Mouse (Mus musculus) hindbrain, embryonic 14.5 days (tissue): ENCODE data around the gene Rhot1. TPM values are rescaled to one million over a fixed set of nuclear protein-coding genes. Genes with fewer than 3 reads are reported as not detected.

Source experiments
- ATAC-seq: fragments of 200-750 bp; cut with Nextera tagmentation; 2 replicates; pipeline ENCODE4 v1.8.0; 2017; ENCODE audit warnings: moderate number of reproducible peaks, mild to moderate bottlenecking, moderate TSS enrichment, moderate library complexity; ENCODE audit not compliant: low FRiP score
- DNase-seq: peaks from one replicate; pipeline ENCODE4 v3.0.0-alpha.2; 2015; ENCODE audit warnings: low spot score
- H3K27ac ChIP-seq: fragments of 300-500 bp; sonication (generic); 2 replicates; pipeline ENCODE4 v1.5.1; 2014; ENCODE audit warnings: mild to moderate bottlenecking, moderate library complexity
- H3K27me3 ChIP-seq: fragments of 300-500 bp; sonication (generic); 2 replicates; pipeline ENCODE4 v1.6.1; 2014; ENCODE audit warnings: mild to moderate bottlenecking, low read length, mixed read lengths; ENCODE audit not compliant: control insufficient read depth, insufficient read depth
- H3K36me3 ChIP-seq: fragments of 300-500 bp; sonication (generic); replicated peaks from 2 replicates; pipeline ENCODE4 v1.6.1; 2014; ENCODE audit not compliant: control insufficient read depth, insufficient read depth
- H3K4me1 ChIP-seq: fragments of 300-500 bp; sonication (generic); replicated peaks from 2 replicates; pipeline ENCODE4 v1.6.1; 2014; ENCODE audit warnings: antibody characterized with exemption, low read length, mixed read lengths; ENCODE audit not compliant: control insufficient read depth, insufficient read depth
- H3K4me2 ChIP-seq: fragments of 300-500 bp; sonication (generic); replicated peaks from 2 replicates; pipeline ENCODE4 v1.6.1; 2014; ENCODE audit warnings: mild to moderate bottlenecking, moderate library complexity
- H3K4me3 ChIP-seq: fragments of 300-500 bp; sonication (generic); replicated peaks from 2 replicates; pipeline ENCODE4 v1.5.1; 2014; ENCODE audit warnings: mild to moderate bottlenecking, low read length
- H3K9ac ChIP-seq: fragments of 300-500 bp; sonication (generic); 2 replicates; pipeline ENCODE4 v1.6.1; 2014
- H3K9me3 ChIP-seq: fragments of 300-500 bp; sonication (generic); 2 replicates; pipeline ENCODE4 v1.6.1; 2016; ENCODE audit warnings: low read length; ENCODE audit not compliant: control insufficient read depth
- WGBS: fragments of 180-500 bp; shearing (Covaris S2); extraction: QIAGEN DNeasy Blood & Tissue Kit; methylation state at CpG from one replicate; pipeline ENCODE4 v1.1.7; 2014; 5-methylcytosine and 5-hydroxymethylcytosine counted together
- polyA plus RNA-seq: library from polyadenylated mRNA; unstranded; fragments of >200 nt; fragmentation: Nextera tagmentation; extraction: Ambion mirVana; gene quantifications from 2 replicates; pipeline ENCODE4 v1.2.1, GENCODE M21; 2014

Gene Rhot1
- polyA plus RNA-seq, 1 experiment from 2014 or later = 79.0 TPM

GRCm38 (mm10) chr11:80271096-80271495 lies 62.3 kb downstream of the Rhot1 start:
- H3K4me3 ChIP-seq = no peak overlapping the region
- WGBS = 88% methylated on average over 5 of the region's 5 CpGs
- H3K4me1 ChIP-seq = no peaks in the 10 kb centered on the region
- H3K36me3 ChIP-seq = peaks cover 25% of the 10 kb centered on the region
- no peak overlapping the region for H3K4me2 ChIP-seq
- H3K27me3 ChIP-seq = no peaks in the 10 kb centered on the region
- H3K27ac ChIP-seq = no peak overlapping the region
- H3K9ac ChIP-seq = no peak overlapping the region
- ATAC-seq (no peak), DNase-seq (no peak)
- no peaks in the 10 kb centered on the region for H3K9me3 ChIP-seq

DNA sequence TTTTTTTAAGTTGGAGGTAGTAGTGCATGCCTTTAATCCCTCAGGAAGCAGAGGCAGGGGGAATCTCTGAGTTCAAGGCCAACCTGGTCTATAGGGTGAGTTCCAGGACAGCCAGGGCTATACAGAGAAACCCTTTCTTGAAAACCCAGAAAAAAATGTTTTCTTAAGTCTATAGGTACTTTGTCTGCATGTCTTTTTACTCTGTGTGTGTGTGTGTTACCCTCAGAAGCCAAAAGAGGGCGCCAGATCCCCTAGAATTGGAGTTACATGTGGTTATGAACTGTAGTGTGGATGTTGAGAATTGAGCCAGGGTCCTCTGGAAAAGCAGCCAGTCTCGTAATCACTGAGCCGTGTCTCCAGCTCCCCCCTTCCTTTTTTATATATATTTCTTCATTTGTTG lies 66.2 kb downstream of the Rhot1 start:
- ATAC-seq = no peak
- H3K4me2 ChIP-seq = no peak overlapping the region
- H3K27ac ChIP-seq = no peak overlapping the region
- 67% methylated on average over 3 of the region's 3 CpGs for WGBS
- H3K9me3 ChIP-seq = no peaks in the 10 kb centered on the region
- H3K36me3 ChIP-seq = no peaks in the 10 kb centered on the region
- DNase-seq = no peak
- no peaks in the 10 kb centered on the region for H3K27me3 ChIP-seq
- H3K9ac ChIP-seq = no peak overlapping the region
- no peaks in the 10 kb centered on the region for H3K4me1 ChIP-seq
- no peak overlapping the region for H3K4me3 ChIP-seq

DNA sequence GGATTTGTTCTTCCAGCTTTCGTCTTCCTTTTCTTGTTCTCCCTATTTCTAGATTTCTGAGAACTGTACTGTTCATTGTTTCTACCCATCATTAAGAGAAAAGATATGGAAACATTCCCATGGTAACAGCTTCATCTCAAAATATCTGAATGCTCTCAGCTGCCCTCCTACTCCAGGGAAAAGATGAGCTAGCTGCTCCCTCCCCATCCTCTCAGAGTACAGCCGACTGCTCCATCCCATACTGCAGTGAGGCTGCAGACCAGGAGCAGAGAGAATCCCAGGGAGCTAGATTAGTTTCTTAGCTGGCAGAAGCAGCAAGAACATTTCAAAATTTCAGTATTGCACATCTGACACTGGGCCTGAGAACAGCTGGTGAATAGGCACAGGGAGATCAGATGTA lies 69.2 kb downstream of the Rhot1 start:
- no peaks in the 10 kb centered on the region for H3K4me1 ChIP-seq
- H3K4me2 ChIP-seq = no peak overlapping the region
- H3K9me3 ChIP-seq = no peaks in the 10 kb centered on the region
- 73% methylated on average over 2 of the region's 2 CpGs for WGBS
- no peak overlapping the region for H3K27ac ChIP-seq
- DNase-seq = no peak
- no peak overlapping the region for H3K4me3 ChIP-seq
- ATAC-seq = no peak
- no peaks in the 10 kb centered on the region for H3K36me3 ChIP-seq
- H3K27me3 ChIP-seq = no peaks in the 10 kb centered on the region
- H3K9ac ChIP-seq = no peak overlapping the region

GRCm38 (mm10) chr11:80283786-80284185 lies 75.0 kb downstream of the Rhot1 start:
- Histone ChIP-seq H3K9ac (no peak overlapping the region), H3K9me3 (no peaks in the 10 kb centered on the region), H3K4me2 (no peak overlapping the region), H3K36me3 (no peaks in the 10 kb centered on the region), H3K4me3 (no peak overlapping the region), H3K27me3 (no peaks in the 10 kb centered on the region), H3K27ac (no peak overlapping the region), H3K4me1 (no peaks in the 10 kb centered on the region)
- ATAC-seq (no peak), DNase-seq (no peak)
- WGBS = 67% methylated on average over 3 of the region's 3 CpGs

GRCm38 (mm10) chr11:80284641-80285040 lies 75.8 kb downstream of the Rhot1 start:
- H3K36me3 ChIP-seq = no peaks in the 10 kb centered on the region
- H3K4me1 ChIP-seq = peaks cover 5% of the 10 kb centered on the region
- H3K9me3 ChIP-seq = no peaks in the 10 kb centered on the region
- H3K9ac ChIP-seq = no peak overlapping the region
- H3K4me2 ChIP-seq = no peak overlapping the region
- no peak for DNase-seq
- H3K4me3 ChIP-seq = no peak overlapping the region
- WGBS = 48% methylated on average over 6 of the region's 6 CpGs
- no peak overlapping the region for H3K27ac ChIP-seq
- no peaks in the 10 kb centered on the region for H3K27me3 ChIP-seq
- ATAC-seq = no peak

DNA sequence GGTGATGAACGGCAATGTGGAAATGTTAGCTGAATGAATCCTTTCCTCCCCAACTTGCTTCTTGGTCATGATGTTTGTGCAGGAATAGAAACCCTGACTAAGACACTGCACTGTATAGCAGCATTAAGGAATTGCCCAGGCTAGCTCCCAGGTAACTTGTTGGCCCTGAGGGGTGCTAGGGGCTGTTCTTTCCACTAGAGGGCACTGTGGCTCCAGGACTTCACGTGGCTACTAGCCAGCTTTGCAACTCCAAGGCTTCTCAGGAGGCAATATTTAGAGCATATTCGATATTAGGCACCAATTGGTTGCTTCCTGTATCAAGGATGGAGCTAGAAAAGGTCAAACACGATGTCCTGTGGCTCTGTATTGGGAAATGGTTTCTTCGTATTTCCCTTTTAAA lies 78.3 kb downstream of the Rhot1 start:
- Histone ChIP-seq H3K27me3 (no peaks in the 10 kb centered on the region), H3K9ac (no peak overlapping the region), H3K36me3 (no peaks in the 10 kb centered on the region), H3K4me3 (no peak overlapping the region), H3K4me2 (no peak overlapping the region), H3K9me3 (no peaks in the 10 kb centered on the region), H3K27ac (no peak overlapping the region), H3K4me1 (peaks cover 13% of the 10 kb centered on the region)
- DNase-seq (peak; percentile 91), ATAC-seq (no peak)
- 17% methylated on average over 5 of the region's 5 CpGs for WGBS

DNA sequence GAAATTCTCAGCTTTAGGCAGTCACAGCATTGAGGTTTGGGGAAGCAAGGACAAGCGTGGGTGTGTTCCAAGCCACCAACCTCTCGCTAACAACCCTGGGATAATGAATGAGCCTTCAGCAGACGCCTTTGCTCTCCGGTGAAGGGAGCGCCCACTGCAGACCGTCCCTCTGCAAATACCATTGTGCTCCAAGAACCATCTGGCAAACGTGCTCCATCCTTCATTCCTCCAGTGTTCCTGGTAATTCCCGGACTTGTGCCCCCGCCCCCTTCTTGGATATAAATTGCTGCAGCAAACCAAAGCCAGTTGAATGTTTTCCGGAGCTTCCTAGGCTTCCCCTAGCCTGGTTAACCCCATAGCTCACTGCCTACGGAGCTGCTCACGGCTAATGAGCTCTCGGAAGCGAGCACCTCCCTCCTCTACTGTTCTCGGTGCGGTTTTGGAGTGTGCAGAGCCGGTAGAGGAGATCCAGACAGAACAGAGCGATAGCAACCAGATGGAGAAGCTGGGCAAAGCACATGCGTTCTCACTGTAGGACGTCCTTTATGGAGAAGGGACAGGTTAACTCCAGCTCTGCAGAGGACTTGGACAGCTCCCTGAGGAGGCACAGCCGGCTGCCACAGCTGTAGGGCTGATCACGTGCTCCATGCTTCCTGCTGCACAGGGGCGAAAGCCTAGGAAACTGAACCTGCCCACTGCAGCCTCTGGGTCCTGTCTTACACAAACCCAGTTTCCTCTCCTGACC lies 81.1 kb downstream of the Rhot1 start:
- peak overlapping the region; percentile 30 for H3K4me3 ChIP-seq
- H3K9me3 ChIP-seq = no peaks in the 10 kb centered on the region
- peak overlapping the region; percentile 94 for H3K27ac ChIP-seq
- peaks cover 13% of the 10 kb centered on the region for H3K4me1 ChIP-seq
- no peaks in the 10 kb centered on the region for H3K27me3 ChIP-seq
- ATAC-seq (peak; percentile 80), DNase-seq (peak; percentile 74)
- peak overlapping the region; percentile 60 for H3K9ac ChIP-seq
- H3K4me2 ChIP-seq = peak overlapping the region; percentile 61
- H3K36me3 ChIP-seq = no peaks in the 10 kb centered on the region
- under 1% methylated on average over 23 of the region's 23 CpGs for WGBS

DNA sequence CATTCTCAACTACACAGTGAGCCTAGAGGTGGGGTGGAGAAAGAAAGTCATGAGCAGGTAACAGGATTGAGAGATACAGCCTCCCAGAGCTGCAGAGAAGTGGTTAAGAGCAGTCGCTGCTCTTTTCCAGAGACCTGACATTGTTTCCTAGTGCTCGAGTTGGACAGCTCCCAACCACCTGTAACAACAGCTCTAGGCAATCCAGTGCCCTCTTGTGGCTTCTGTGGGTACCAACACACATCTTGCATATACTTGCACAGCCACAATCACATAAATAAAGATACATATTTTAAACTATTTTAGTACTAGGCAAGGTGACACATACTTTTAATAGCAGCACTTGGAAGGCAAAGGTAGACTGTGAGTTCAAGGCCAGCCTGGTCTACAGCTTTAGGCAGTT lies 82.2 kb downstream of the Rhot1 start:
- no peak overlapping the region for H3K4me3 ChIP-seq
- ATAC-seq (no peak), DNase-seq (no peak)
- H3K4me2 ChIP-seq = no peak overlapping the region
- no peak overlapping the region for H3K9ac ChIP-seq
- H3K27me3 ChIP-seq = no peaks in the 10 kb centered on the region
- no peak overlapping the region for H3K27ac ChIP-seq
- 80% methylated on average over 2 of the region's 2 CpGs for WGBS
- H3K36me3 ChIP-seq = no peaks in the 10 kb centered on the region
- peaks cover 22% of the 10 kb centered on the region for H3K4me1 ChIP-seq
- H3K9me3 ChIP-seq = no peaks in the 10 kb centered on the region

- no peak overlapping the region for H3K4me2 ChIP-seq
These were observed 83.6 kb downstream of the Rhot1 start for GRCm38 (mm10) chr11:80292463-80292862.

DNA sequence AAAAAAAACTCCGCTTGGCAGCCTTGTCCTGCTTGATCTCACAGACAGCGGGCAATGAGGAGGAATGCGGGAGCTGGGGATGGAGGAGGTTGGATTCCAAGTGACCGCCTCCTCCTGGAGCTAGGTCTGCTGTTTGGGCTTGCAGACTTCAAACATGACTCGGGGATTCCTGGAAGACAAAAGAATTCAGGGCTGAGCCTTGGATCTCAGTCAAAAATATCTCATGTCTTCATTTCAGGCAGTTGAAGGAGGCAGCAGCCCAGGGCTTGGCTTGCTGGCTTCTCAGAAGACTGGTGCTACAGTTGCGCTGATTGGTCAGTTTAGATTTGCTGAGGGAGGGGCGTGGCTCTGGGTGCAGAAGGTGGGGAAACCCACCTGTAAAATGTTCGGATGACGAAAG lies 86.2 kb downstream of the Rhot1 start:
- ATAC-seq (no peak), DNase-seq (no peak)
- Histone ChIP-seq H3K27me3 (no peaks in the 10 kb centered on the region), H3K4me1 (peaks cover 20% of the 10 kb centered on the region), H3K27ac (no peak overlapping the region), H3K36me3 (no peaks in the 10 kb centered on the region), H3K4me2 (no peak overlapping the region), H3K4me3 (no peak overlapping the region), H3K9ac (no peak overlapping the region), H3K9me3 (no peaks in the 10 kb centered on the region)
- WGBS = 29% methylated on average over 9 of the region's 9 CpGs

More at GRCm38 (mm10) chr11:80292463-80292862, 83.6 kb downstream of the Rhot1 start:
- H3K9ac ChIP-seq = peak overlapping the region; percentile 28; the same call in 1 of the 2 replicates
- DNase-seq (no peak), ATAC-seq (peak; percentile 53)
- H3K4me1 ChIP-seq = peaks cover 22% of the 10 kb centered on the region
- no peaks in the 10 kb centered on the region for H3K9me3 ChIP-seq
- H3K4me3 ChIP-seq = no peak overlapping the region
- H3K27ac ChIP-seq = peak overlapping the region; percentile 81
- 18% methylated on average over 7 of the region's 7 CpGs for WGBS
- no peaks in the 10 kb centered on the region for H3K27me3 ChIP-seq
- H3K36me3 ChIP-seq = no peaks in the 10 kb centered on the region
